ENCODE assay signal across 8 mouse cellular contexts in genomic region chr11:97883542-97883917, GRCm38 (mm10). TPM values are rescaled to one million over a fixed set of nuclear protein-coding genes. Genes with fewer than 3 reads are reported as not detected.
DNase-seq lines count a peak whose midpoint lies in the region; ATAC-seq and TF ChIP-seq lines count a peak whose summit lies in the region.

No protein-coding gene starts in this region.

- WGBS in hindbrain, embryonic 16.5 days = 5% methylated on average over 26 of the region's 26 CpGs

- peak overlapping the region; percentile 66 for H3K9ac ChIP-seq in hindbrain, embryonic 16.5 days (ENCODE audit: low read depth, low read length)

- H3K36me3 ChIP-seq in hindbrain, embryonic 16.5 days (ENCODE audit: control insufficient read depth, insufficient read depth, low read length) = no peaks in the 10 kb centered on the region

- H3K4me3 ChIP-seq in gastrocnemius, adult 2 months = peak overlapping the region; percentile 87
- peak overlapping the region; percentile 71 for H3K4me3 ChIP-seq in hindbrain, embryonic 16.5 days (ENCODE audit: low read length)

- intact Hi-C loops in gastrocnemius, adult 2 months (cut with DNase I) = loop anchor here (2.0 kb wide), 1 partner anchor 91 kb away; no protein-coding TSS in a partner anchor

- peak; percentile 85 for DNase-seq in T-cell, adult 2 months (ENCODE audit: low spot score)
- DNase-seq in cerebellum, postnatal 36 days = peak; percentile 62 to 67
- DNase-seq in gastrocnemius, adult 2 months = peak; percentile 78
- peak; percentile 53 to 57 for DNase-seq in left cerebral cortex, adult 18-20 months (ENCODE audit: low spot score in 2 of 2)
- DNase-seq in lung, postnatal 4 days = peak; percentile 81 to 83
- DNase-seq in retina, postnatal 1 day = peak; percentile 81
- DNase-seq in urinary bladder, adult 2 months (ENCODE audit: low spot score) = peak; percentile 52

- H3K4me1 ChIP-seq in hindbrain, embryonic 16.5 days (ENCODE audit: control insufficient read depth, insufficient read depth, low read depth, low read length) = no peaks in the 10 kb centered on the region; the same call in 1 of the 2 replicates

- no peaks in the 10 kb centered on the region for H3K27me3 ChIP-seq in hindbrain, embryonic 16.5 days (replicated peaks; ENCODE audit: control insufficient read depth, insufficient read depth, low read length)

- ATAC-seq in hindbrain, embryonic 16.5 days = 0 out of 2 replicates have a peak, but pooled peaks have one; percentile 26

- peak overlapping the region; percentile 87 for H3K27ac ChIP-seq in gastrocnemius, adult 2 months
- peak overlapping the region; percentile 82 for H3K27ac ChIP-seq in hindbrain, embryonic 16.5 days (ENCODE audit: low read depth, low read length)

- H3K9me3 ChIP-seq in hindbrain, embryonic 16.5 days (ENCODE audit: control insufficient read depth, low read length) = no peaks in the 10 kb centered on the region

- TF ChIP-seq CTCF in gastrocnemius, adult 2 months (IDR thresholded peaks at IDR 0.05) = no peak

- H3K4me2 ChIP-seq in hindbrain, embryonic 16.5 days (ENCODE audit: low read length) = peak overlapping the region; percentile 73

RNA-seq across cellular contexts. Expression of gene Fbxo47, which starts 0.4 kb away (rescaled TPM):
- total RNA-seq in gastrocnemius, adult 2 months (2021) = under 1 TPM; 0.14 to 0.20 TPM
- polyA plus RNA-seq in hindbrain, embryonic 16.5 days (2015; fragmentation: Nextera tagmentation; extraction: Ambion mirVana) = 0.34 and 0.43 TPM in 2 replicates
- 1 to 10 TPM; 3.6 to 4.5 TPM for total RNA-seq in left cerebral cortex, adult 18-20 months (2021)
- 0.28 and 0.40 TPM in 2 replicates for polyA plus RNA-seq in urinary bladder, adult 2 months (2012; rRNA removed)

RNA-seq across cellular contexts. Expression of gene B230217C12Rik, which starts 43.0 kb away (rescaled TPM):
- total RNA-seq in gastrocnemius, adult 2 months (2021) = under 1 TPM; 0.23 to 0.50 TPM
- 38.2 and 40.7 TPM in 2 replicates for polyA plus RNA-seq in hindbrain, embryonic 16.5 days (2015; fragmentation: Nextera tagmentation; extraction: Ambion mirVana)
- total RNA-seq in left cerebral cortex, adult 18-20 months (2021) = 10 to 100 TPM; 73.9 to 75.8 TPM
- polyA plus RNA-seq in urinary bladder, adult 2 months (2012; rRNA removed) = 3.8 and 5.6 TPM in 2 replicates

Comparison
In these comparisons a context has a peak if more than half of its experiments do, and no peak if none do; other contexts are left out.
1. Peak in every context shown above with its lines: DNase-seq, ATAC-seq, H3K4me3 ChIP-seq and H3K27ac ChIP-seq.
2. RNA of gene B230217C12Rik, which starts 43.0 kb away (total RNA-seq): 73.9 to 75.8 TPM in left cerebral cortex, adult 18-20 months; 0.23 to 0.50 TPM in gastrocnemius, adult 2 months; every median in the first group is over 10 times any median in the second.